In genomic region chr16:31047186-31047898, GRCm38 (mm10) we compare ENCODE assay signal across 17 mouse cellular contexts. TPM values are rescaled to one million over a fixed set of nuclear protein-coding genes. Genes with fewer than 3 reads are reported as not detected.
DNase-seq lines count a peak whose midpoint lies in the region; ATAC-seq and TF ChIP-seq lines count a peak whose summit lies in the region.
"Had no signal": no experiment of that assay in that cellular context is flagged by ENCODE, and none has a peak within 500 bp of the region (broad histone marks: within the 10 kb centered on the region; RNA-seq: fewer than 3 reads in every experiment).

No protein-coding gene starts in this region.

- peaks cover 49% of the 10 kb centered on the region for H3K4me1 ChIP-seq in heart, embryonic 10.5 days
- H3K4me1 ChIP-seq in limb, embryonic 13.5 days: peaks cover 17% of the 10 kb centered on the region
- H3K4me1 ChIP-seq in limb, embryonic 10.5 days: peaks cover 31% of the 10 kb centered on the region
- peaks cover 8% of the 10 kb centered on the region for H3K4me1 ChIP-seq in limb, embryonic 14.5 days (ENCODE audit: control insufficient read depth, insufficient read depth, low read length)
- 0 out of 2 replicates have a peak, but pooled peaks cover 2% of the 10 kb centered on the region for H3K4me1 ChIP-seq in midbrain, postnatal 0 days (ENCODE audit: insufficient read depth, low read length)
- H3K4me1 ChIP-seq in hindbrain, embryonic 13.5 days (replicated peaks): peaks cover 16% of the 10 kb centered on the region; the same call in 1 of the 2 replicates

- peak overlapping the region; percentile 84 for H3K27ac ChIP-seq in heart, embryonic 10.5 days
- H3K27ac ChIP-seq in limb, embryonic 13.5 days: 0 out of 2 replicates have a peak overlapping the region, but pooled peaks have one; percentile 12
- H3K27ac ChIP-seq in limb, embryonic 10.5 days: no peak overlapping the region
- H3K27ac ChIP-seq in limb, embryonic 14.5 days (replicated peaks; ENCODE audit: low read depth, low read length): no peak overlapping the region
- H3K27ac ChIP-seq in midbrain, postnatal 0 days (ENCODE audit: low read depth, low read length): no peak overlapping the region
- H3K27ac ChIP-seq in hindbrain, embryonic 13.5 days: no peak overlapping the region
- H3K27ac ChIP-seq: hindbrain, embryonic 15.5 days; liver, embryonic 12.5 days had no signal

- no peak for TF ChIP-seq CTCF in midbrain, postnatal 0 days (IDR thresholded peaks at IDR 0.05)

- no peak overlapping the region for H3K9ac ChIP-seq in limb, embryonic 13.5 days
- H3K9ac ChIP-seq in limb, embryonic 14.5 days (ENCODE audit: low read depth, low read length, severe bottlenecking): no peak overlapping the region
- no peak overlapping the region for H3K9ac ChIP-seq in midbrain, postnatal 0 days (replicated peaks; ENCODE audit: low read length, poor library complexity, severe bottlenecking)
- no peak overlapping the region for H3K9ac ChIP-seq in hindbrain, embryonic 13.5 days
- H3K9ac ChIP-seq: hindbrain, embryonic 15.5 days; liver, embryonic 12.5 days had no signal

- intact Hi-C loops in heart, postnatal 36 days (cut with DNase I): no loop called here

- TF ChIP-seq POLR2A in limb, embryonic 14.5 days (IDR thresholded peaks at IDR 0.05; ENCODE audit: borderline replicate concordance, extremely low read depth, insufficient read depth, insufficient read length): no peak

- peak; percentile 48 for ATAC-seq in limb, embryonic 13.5 days (ENCODE audit: low FRiP score, low read depth)
- peak; percentile 36; the same call in 1 of the 2 replicates for ATAC-seq in limb, embryonic 14.5 days (ENCODE audit: low FRiP score, low read depth)
- ATAC-seq in midbrain, postnatal 0 days (ENCODE audit: low FRiP score): no peak
- ATAC-seq in hindbrain, embryonic 13.5 days (ENCODE audit: low FRiP score): no peak
- ATAC-seq: forebrain, embryonic 14.5 days; intestine, postnatal 0 days; liver, embryonic 12.5 days had no signal

- H3K36me3 ChIP-seq in heart, embryonic 10.5 days: no peaks in the 10 kb centered on the region
- H3K36me3 ChIP-seq in limb, embryonic 13.5 days: 0 out of 2 replicates have a peak, but pooled peaks cover 4% of the 10 kb centered on the region
- no peaks in the 10 kb centered on the region for H3K36me3 ChIP-seq in limb, embryonic 10.5 days
- no peaks in the 10 kb centered on the region for H3K36me3 ChIP-seq in limb, embryonic 14.5 days (ENCODE audit: control insufficient read depth, insufficient read depth, low read length)
- peaks cover 3% of the 10 kb centered on the region; the same call in 1 of the 2 replicates for H3K36me3 ChIP-seq in midbrain, postnatal 0 days (ENCODE audit: insufficient read depth, low read length)
- H3K36me3 ChIP-seq in hindbrain, embryonic 13.5 days: no peaks in the 10 kb centered on the region
- H3K36me3 ChIP-seq: hindbrain, embryonic 15.5 days; liver, embryonic 12.5 days had no signal

- H3K9me3 ChIP-seq in heart, embryonic 10.5 days: no peaks in the 10 kb centered on the region
- no peaks in the 10 kb centered on the region for H3K9me3 ChIP-seq in limb, embryonic 13.5 days
- no peaks in the 10 kb centered on the region for H3K9me3 ChIP-seq in limb, embryonic 10.5 days (replicated peaks)
- no peaks in the 10 kb centered on the region for H3K9me3 ChIP-seq in limb, embryonic 14.5 days (ENCODE audit: control insufficient read depth, low read length)
- H3K9me3 ChIP-seq in midbrain, postnatal 0 days (ENCODE audit: low read length): no peaks in the 10 kb centered on the region
- H3K9me3 ChIP-seq in hindbrain, embryonic 13.5 days: no peaks in the 10 kb centered on the region
- H3K9me3 ChIP-seq: hindbrain, embryonic 15.5 days; liver, embryonic 12.5 days had no signal

- no peak for DNase-seq in heart, embryonic 10.5 days (ENCODE audit: low spot score)
- no peak for DNase-seq in heart, postnatal 36 days
- DNase-seq in limb, embryonic 10.5 days (ENCODE audit: low spot score): no peak
- DNase-seq in cerebellum, adult 8-10 months: peak; percentile 53
- no peak for DNase-seq in limb, embryonic 14.5 days (ENCODE audit: low spot score)
- no peak for DNase-seq in midbrain, postnatal 0 days (ENCODE audit: low spot score)
- DNase-seq: adrenal gland, postnatal 10 days; embryo, embryonic 11 days; midbrain, embryonic 14.5 days; right cerebral cortex, adult 18-20 months; thymus, adult 18-20 months had no signal

- WGBS in heart, embryonic 10.5 days: 81% methylated on average over 10 of the region's 10 CpGs
- 72% methylated on average over 10 of the region's 10 CpGs for WGBS in limb, embryonic 13.5 days
- 83% methylated on average over 10 of the region's 10 CpGs for WGBS in limb, embryonic 10.5 days
- WGBS in limb, embryonic 14.5 days: 64% methylated on average over 10 of the region's 10 CpGs
- WGBS in midbrain, postnatal 0 days: 87% methylated on average over 10 of the region's 10 CpGs
- WGBS in hindbrain, embryonic 13.5 days: 82% methylated on average over 10 of the region's 10 CpGs

- H3K4me2 ChIP-seq in limb, embryonic 13.5 days (replicated peaks): no peak overlapping the region
- no peak overlapping the region for H3K4me2 ChIP-seq in limb, embryonic 14.5 days (replicated peaks; ENCODE audit: low read depth, low read length, severe bottlenecking)
- H3K4me2 ChIP-seq in midbrain, postnatal 0 days (ENCODE audit: low read depth, low read length, poor library complexity, severe bottlenecking): no peak overlapping the region
- no peak overlapping the region for H3K4me2 ChIP-seq in hindbrain, embryonic 13.5 days
- H3K4me2 ChIP-seq: hindbrain, embryonic 15.5 days; liver, embryonic 12.5 days had no signal

- no peak overlapping the region for H3K4me3 ChIP-seq in heart, embryonic 10.5 days
- H3K4me3 ChIP-seq in limb, embryonic 13.5 days: no peak overlapping the region
- no peak overlapping the region for H3K4me3 ChIP-seq in limb, embryonic 10.5 days
- H3K4me3 ChIP-seq in limb, embryonic 14.5 days (replicated peaks; ENCODE audit: low read length): no peak overlapping the region
- H3K4me3 ChIP-seq in midbrain, postnatal 0 days (ENCODE audit: low read depth, low read length): no peak overlapping the region
- H3K4me3 ChIP-seq in hindbrain, embryonic 13.5 days: no peak overlapping the region
- H3K4me3 ChIP-seq: hindbrain, embryonic 15.5 days; liver, embryonic 12.5 days had no signal

- no peaks in the 10 kb centered on the region for H3K27me3 ChIP-seq in heart, embryonic 10.5 days (ENCODE audit: insufficient read depth, poor library complexity, severe bottlenecking)
- no peaks in the 10 kb centered on the region for H3K27me3 ChIP-seq in limb, embryonic 13.5 days
- H3K27me3 ChIP-seq in limb, embryonic 10.5 days (ENCODE audit: low read depth, poor library complexity, severe bottlenecking): no peaks in the 10 kb centered on the region
- no peaks in the 10 kb centered on the region for H3K27me3 ChIP-seq in limb, embryonic 14.5 days (ENCODE audit: control insufficient read depth, insufficient read depth, low read length)
- H3K27me3 ChIP-seq in midbrain, postnatal 0 days (ENCODE audit: insufficient read depth, low read length): no peaks in the 10 kb centered on the region
- no peaks in the 10 kb centered on the region for H3K27me3 ChIP-seq in hindbrain, embryonic 13.5 days
- H3K27me3 ChIP-seq: hindbrain, embryonic 15.5 days; liver, embryonic 12.5 days had no signal

RNA-seq across cellular contexts. Expression of gene Xxylt1, which starts 33.9 kb away (rescaled TPM):
- 11.8 and 15.0 TPM in 2 replicates for polyA plus RNA-seq in heart, embryonic 10.5 days (2016; fragmentation: Nextera tagmentation; extraction: Ambion mirVana)
- 10 to 100 TPM; 11.6 to 12.5 TPM for total RNA-seq in heart, postnatal 36 days (2021)
- polyA plus RNA-seq in limb, embryonic 13.5 days (2015; fragmentation: Nextera tagmentation; extraction: Ambion mirVana): 17.9 and 18.3 TPM in 2 replicates
- polyA plus RNA-seq in limb, embryonic 10.5 days (2016; fragmentation: Nextera tagmentation; extraction: Ambion mirVana): 16.4 and 16.6 TPM in 2 replicates
- polyA plus RNA-seq in limb, embryonic 14.5 days (2012; rRNA removed): 20.0 and 31.3 TPM in 2 replicates
- 23.8 and 24.5 TPM in 2 replicates for polyA plus RNA-seq in limb, embryonic 14.5 days (2014; fragmentation: Nextera tagmentation; extraction: Ambion mirVana)
- 34.5 and 42.9 TPM in 2 replicates for total RNA-seq in midbrain, postnatal 0 days (2014; rRNA removed)
- 17.1 and 18.2 TPM in 2 replicates for polyA plus RNA-seq in midbrain, postnatal 0 days (2015; fragmentation: Nextera tagmentation; extraction: Ambion mirVana)
- polyA plus RNA-seq in hindbrain, embryonic 13.5 days (2015; fragmentation: Nextera tagmentation; extraction: Ambion mirVana): 10.8 and 11.6 TPM in 2 replicates

Comparison
In these comparisons a context has a peak if more than half of its experiments do, and no peak if none do; other contexts are left out.
1. H3K27ac ChIP-seq: peak in heart, embryonic 10.5 days (single experiment) and limb, embryonic 13.5 days (single experiment); none in limb, embryonic 10.5 days (single experiment), limb, embryonic 14.5 days (single experiment), midbrain, postnatal 0 days (single experiment) and hindbrain, embryonic 13.5 days (single experiment).
2. ATAC-seq: peak in limb, embryonic 13.5 days (single experiment) and limb, embryonic 14.5 days (single experiment); none in midbrain, postnatal 0 days (single experiment) and hindbrain, embryonic 13.5 days (single experiment).